Mouse (Mus musculus) megakaryocyte progenitor cell, adult 5-6 weeks (primary cell): ENCODE data around the gene Mycbp2. TPM values are rescaled to one million over a fixed set of nuclear protein-coding genes. Genes with fewer than 3 reads are reported as not detected.

ENCODE experiments used
- ATAC-seq: replicated peaks from 2 replicates; pipeline ENCODE4 v1.8.0; 2016; ENCODE audit warnings: mild to moderate bottlenecking, moderate TSS enrichment, inconsistent platforms; ENCODE audit not compliant: poor library complexity
- total RNA-seq, 2 experiments: library from RNA; stranded (forward) in 1 of 2; stranded (reverse) in 1 of 2; fragments of 157-497, 149-512 nt in 1 of 2; fragments of 200-1000 nt in 1 of 2; gene quantifications; 2 replicates each; pipeline versions ENCODE4 v1.2.3 to v1.2.4; 2015 to 2017

The Mycbp2 gene
- 55.8 and 66.9 TPM in 2 replicates for total RNA-seq (2015)
- 43.9 and 51.3 TPM in 2 replicates for total RNA-seq (2017)

- ATAC-seq, result peak; percentile 63
Measured at GRCm38 (mm10) chr14:103346729-103347505, at the start of gene Mycbp2. Mycbp2 (minus strand) TSS chr14:103346814.

- ATAC-seq, result peak; percentile 74
Measured at GRCm38 (mm10) chr14:103392391-103392790, 45.8 kb upstream of the Mycbp2 start.

- ATAC-seq, result no peak
Measured at GRCm38 (mm10) chr14:103387431-103387830, 40.8 kb upstream of the Mycbp2 start.

GRCm38 (mm10) chr14:103386871-103387270 is 40.3 kb upstream of the Mycbp2 start:
- ATAC-seq, result 0 out of 2 replicates have a peak, but pooled peaks have one; percentile 44

GRCm38 (mm10) chr14:103385084-103385610 is 38.5 kb upstream of the Mycbp2 start:
- peak; percentile 61 for ATAC-seq

GRCm38 (mm10) chr14:103378703-103379102 is 32.1 kb upstream of the Mycbp2 start:
- ATAC-seq, result no peak

GRCm38 (mm10) chr14:103376765-103377164 is 30.2 kb upstream of the Mycbp2 start:
- ATAC-seq, result peak; percentile 78

GRCm38 (mm10) chr14:103375523-103375922 is 28.9 kb upstream of the Mycbp2 start:
- 0 out of 2 replicates have a peak, but pooled peaks have one; percentile 37 for ATAC-seq

GRCm38 (mm10) chr14:103363199-103363598 is 16.6 kb upstream of the Mycbp2 start:
- peak; percentile 96 for ATAC-seq

- ATAC-seq, result no peak
Measured at GRCm38 (mm10) chr14:103356066-103356465, 9.5 kb upstream of the Mycbp2 start.

- ATAC-seq, result no peak
Measured at GRCm38 (mm10) chr14:103354396-103355352, 8.1 kb upstream of the Mycbp2 start.

- peak; percentile 9 for ATAC-seq
Measured at GRCm38 (mm10) chr14:103345858-103346728, 521 bp downstream of the Mycbp2 start.

- no peak for ATAC-seq
Measured at GRCm38 (mm10) chr14:103345486-103345857, 1.1 kb downstream of the Mycbp2 start.

- no peak for ATAC-seq
Measured at GRCm38 (mm10) chr14:103345011-103345410, 1.6 kb downstream of the Mycbp2 start.

GRCm38 (mm10) chr14:103343791-103344190 is 2.8 kb downstream of the Mycbp2 start:
- no peak for ATAC-seq

- ATAC-seq, result no peak
Measured at GRCm38 (mm10) chr14:103341385-103342294, 5.0 kb downstream of the Mycbp2 start.

- ATAC-seq, result no peak
Measured at GRCm38 (mm10) chr14:103312926-103313325, 33.7 kb downstream of the Mycbp2 start.

GRCm38 (mm10) chr14:103296227-103296626 is 50.4 kb downstream of the Mycbp2 start:
- no peak for ATAC-seq

- no peak for ATAC-seq
Measured at GRCm38 (mm10) chr14:103286650-103287049, 60.0 kb downstream of the Mycbp2 start.
